Mouse (Mus musculus) spleen, adult 18-20 months (tissue): ENCODE measurements around the gene Raet1e.
"Not testable (repeated sequence)": the region's sequence is repeated elsewhere in the genome, so short reads cannot be mapped to it uniquely, and the experiment has no call there.

Experiments used
- DNase-seq, 2 experiments: peaks; one replicate each; pipeline ENCODE4 v3.0.0; 2022; ENCODE audit warnings: mixed read lengths in 2 of 2

Raet1e gene

GRCm38 (mm10) chr10:22165328-22166003, 7.1 kb downstream of the Raet1e start:
- not testable (repeated sequence) for DNase-seq

GRCm38 (mm10) chr10:22166025-22166424, 7.7 kb downstream of the Raet1e start:
- DNase-seq = not testable (repeated sequence)

GRCm38 (mm10) chr10:22167061-22167460, 8.7 kb downstream of the Raet1e start:
- DNase-seq = not testable (repeated sequence)

- DNase-seq = not testable (repeated sequence)
Measured at GRCm38 (mm10) chr10:22169116-22169515, 10.7 kb downstream of the Raet1e start.

GRCm38 (mm10) chr10:22172431-22173334, 14.3 kb downstream of the Raet1e start:
- not testable (repeated sequence) for DNase-seq

- DNase-seq = not testable (repeated sequence)
Measured at GRCm38 (mm10) chr10:22173335-22174189, 15.2 kb downstream of the Raet1e start.

- DNase-seq = not testable (repeated sequence)
Measured at GRCm38 (mm10) chr10:22174190-22174487, 15.8 kb downstream of the Raet1e start.

GRCm38 (mm10) chr10:22176515-22176914, 18.1 kb downstream of the Raet1e start:
- not testable (repeated sequence) for DNase-seq

- not testable (repeated sequence) for DNase-seq
Measured at GRCm38 (mm10) chr10:22191035-22191434, 32.7 kb downstream of the Raet1e start.

GRCm38 (mm10) chr10:22201352-22201751, 43.0 kb downstream of the Raet1e start:
- not testable (repeated sequence) for DNase-seq

- DNase-seq = not testable (repeated sequence)
Measured at GRCm38 (mm10) chr10:22202784-22203583, 44.6 kb downstream of the Raet1e start.

- DNase-seq = not testable (repeated sequence)
Measured at GRCm38 (mm10) chr10:22206443-22206842, 48.1 kb downstream of the Raet1e start.

- DNase-seq = peak in 1 of 2 experiments; percentile 36
Measured at GRCm38 (mm10) chr10:22212012-22212696, 53.8 kb downstream of the Raet1e start.

- not testable (repeated sequence) for DNase-seq
Measured at GRCm38 (mm10) chr10:22223474-22224349, 65.3 kb downstream of the Raet1e start.

- no peak for DNase-seq
Measured at GRCm38 (mm10) chr10:22265060-22265459, 106.7 kb downstream of the Raet1e start.

- DNase-seq = not testable (repeated sequence)
Measured at GRCm38 (mm10) chr10:22270879-22271786, 112.8 kb downstream of the Raet1e start.

GRCm38 (mm10) chr10:22272914-22273683, 114.7 kb downstream of the Raet1e start:
- DNase-seq = peak; percentile 23 to 34

GRCm38 (mm10) chr10:22273684-22274305, 115.4 kb downstream of the Raet1e start:
- no peak for DNase-seq
